Mouse (Mus musculus): Measurements from ENCODE around the gene Abhd5. TPM values are rescaled to one million over a fixed set of nuclear protein-coding genes. Genes with fewer than 3 reads are reported as not detected.

Abhd5 gene
- polyA plus RNA-seq, 1 experiment, result 36.3 TPM

DNA sequence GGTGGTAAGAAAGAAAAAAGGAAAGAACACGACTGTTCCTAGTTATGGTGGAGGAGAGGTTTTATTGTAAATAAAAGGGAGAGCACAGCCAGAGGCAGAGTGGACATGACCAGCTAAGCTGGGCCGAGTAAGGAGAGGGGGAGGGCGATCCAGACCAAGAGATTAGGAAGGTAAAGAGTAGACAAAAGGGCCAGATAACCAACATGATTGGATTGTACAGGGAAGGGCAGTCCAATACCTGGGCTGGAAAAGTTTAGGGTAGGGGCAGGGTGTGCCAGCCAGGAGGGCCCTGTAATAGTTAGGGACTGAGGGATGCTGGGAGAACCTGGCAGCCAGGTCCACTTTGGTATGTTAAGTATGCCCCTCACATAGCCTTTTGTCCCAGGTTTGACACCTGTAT is 23.2 kb upstream of the Abhd5 start:
- 66% methylated on average over 3 of the region's 3 CpGs for WGBS
- no peak overlapping the region for H3K4me3 ChIP-seq (ENCODE audit: insufficient read depth, low read depth, low read length)
- H3K27ac ChIP-seq (ENCODE audit: insufficient read depth, low read depth, low read length), result no peak overlapping the region
- H3K36me3 ChIP-seq (ENCODE audit: control insufficient read depth, insufficient read depth, low read length), result no peaks in the 10 kb centered on the region
- no peak for TF ChIP-seq POLR2A (IDR thresholded peaks at IDR 0.05; ENCODE audit: low read depth, low read length)
- no peak for TF ChIP-seq CTCF (conservative IDR thresholded peaks at IDR 0.05; ENCODE audit: insufficient read depth, insufficient read length, low read depth, low read length)
- H3K27me3 ChIP-seq (replicated peaks; ENCODE audit: control insufficient read depth, insufficient read depth, low read length), result no peaks in the 10 kb centered on the region
- H3K4me1 ChIP-seq (ENCODE audit: control insufficient read depth, insufficient read depth, low read length), result no peaks in the 10 kb centered on the region
- DNase-seq, result no peak

DNA sequence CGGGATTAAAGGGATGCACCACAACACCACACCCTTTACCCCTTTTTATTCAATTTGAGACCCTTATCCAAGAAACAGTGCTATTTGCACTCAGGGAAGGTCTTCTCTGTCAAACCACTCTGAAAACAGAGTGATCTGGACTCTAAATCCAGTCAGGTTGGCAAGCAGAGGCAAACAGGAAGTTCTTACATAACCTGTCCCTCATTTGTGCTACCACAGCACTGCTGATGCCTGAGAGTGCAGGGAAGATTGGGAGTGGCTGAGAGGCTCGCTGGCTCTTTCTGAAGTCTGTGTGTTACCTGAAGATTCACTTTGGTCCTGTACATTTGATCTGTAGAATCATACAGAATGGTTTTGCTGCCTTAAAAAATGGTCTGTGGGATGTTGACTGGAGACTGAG is 14.7 kb upstream of the Abhd5 start:
- WGBS, result 56% methylated on average over 2 of the region's 2 CpGs
- H3K4me1 ChIP-seq (ENCODE audit: control insufficient read depth, insufficient read depth, low read length), result no peaks in the 10 kb centered on the region; the same call in 1 of the 2 replicates
- H3K27me3 ChIP-seq (replicated peaks; ENCODE audit: control insufficient read depth, insufficient read depth, low read length), result no peaks in the 10 kb centered on the region
- no peak overlapping the region for H3K4me3 ChIP-seq (ENCODE audit: insufficient read depth, low read depth, low read length)
- peak; percentile 77 for DNase-seq
- peak overlapping the region; percentile 41; the same call in 1 of the 2 replicates for H3K27ac ChIP-seq (ENCODE audit: insufficient read depth, low read depth, low read length)
- no peaks in the 10 kb centered on the region for H3K36me3 ChIP-seq (ENCODE audit: control insufficient read depth, insufficient read depth, low read length)
- no peak for TF ChIP-seq POLR2A (IDR thresholded peaks at IDR 0.05; ENCODE audit: low read depth, low read length)
- no peak for TF ChIP-seq CTCF (conservative IDR thresholded peaks at IDR 0.05; ENCODE audit: insufficient read depth, insufficient read length, low read depth, low read length)

GRCm38 (mm10) chr9:122337510-122337931 is 13.9 kb upstream of the Abhd5 start:
- WGBS, result 29% methylated on average over 8 of the region's 8 CpGs
- Histone ChIP-seq H3K4me1 (ENCODE audit: control insufficient read depth, insufficient read depth, low read length) (no peaks in the 10 kb centered on the region; the same call in 1 of the 2 replicates), H3K27ac (ENCODE audit: insufficient read depth, low read depth, low read length) (no peak overlapping the region), H3K4me3 (ENCODE audit: insufficient read depth, low read depth, low read length) (no peak overlapping the region), H3K36me3 (ENCODE audit: control insufficient read depth, insufficient read depth, low read length) (no peaks in the 10 kb centered on the region), H3K27me3 (replicated peaks; ENCODE audit: control insufficient read depth, insufficient read depth, low read length) (no peaks in the 10 kb centered on the region)
- DNase-seq, result peak; percentile 89
- TF ChIP-seq POLR2A (IDR thresholded peaks at IDR 0.05; ENCODE audit: low read depth, low read length) (no peak), CTCF (conservative IDR thresholded peaks at IDR 0.05; ENCODE audit: insufficient read depth, insufficient read length, low read depth, low read length) (no peak)

GRCm38 (mm10) chr9:122339972-122340371 is 11.4 kb upstream of the Abhd5 start:
- DNase-seq, result no peak
- WGBS, result 51% methylated on average over 5 of the region's 5 CpGs
- no peaks in the 10 kb centered on the region for H3K36me3 ChIP-seq (ENCODE audit: control insufficient read depth, insufficient read depth, low read length)
- no peak for TF ChIP-seq POLR2A (IDR thresholded peaks at IDR 0.05; ENCODE audit: low read depth, low read length)
- no peak for TF ChIP-seq CTCF (conservative IDR thresholded peaks at IDR 0.05; ENCODE audit: insufficient read depth, insufficient read length, low read depth, low read length)
- no peaks in the 10 kb centered on the region for H3K27me3 ChIP-seq (replicated peaks; ENCODE audit: control insufficient read depth, insufficient read depth, low read length)
- H3K4me3 ChIP-seq (ENCODE audit: insufficient read depth, low read depth, low read length), result no peak overlapping the region
- H3K27ac ChIP-seq (ENCODE audit: insufficient read depth, low read depth, low read length), result no peak overlapping the region
- H3K4me1 ChIP-seq (ENCODE audit: control insufficient read depth, insufficient read depth, low read length), result no peaks in the 10 kb centered on the region; the same call in 1 of the 2 replicates

- Histone ChIP-seq H3K4me1 (ENCODE audit: control insufficient read depth, insufficient read depth, low read length) (no peaks in the 10 kb centered on the region), H3K27ac (ENCODE audit: insufficient read depth, low read depth, low read length) (no peak overlapping the region), H3K36me3 (ENCODE audit: control insufficient read depth, insufficient read depth, low read length) (no peaks in the 10 kb centered on the region), H3K4me3 (ENCODE audit: insufficient read depth, low read depth, low read length) (no peak overlapping the region), H3K27me3 (replicated peaks; ENCODE audit: control insufficient read depth, insufficient read depth, low read length) (no peaks in the 10 kb centered on the region)
- 91% methylated on average over 7 of the region's 7 CpGs for WGBS
- DNase-seq, result no peak
- TF ChIP-seq CTCF (conservative IDR thresholded peaks at IDR 0.05; ENCODE audit: insufficient read depth, insufficient read length, low read depth, low read length), result no peak
- TF ChIP-seq POLR2A (IDR thresholded peaks at IDR 0.05; ENCODE audit: low read depth, low read length), result no peak
These were observed 8.0 kb upstream of the Abhd5 start for GRCm38 (mm10) chr9:122343399-122343798.

GRCm38 (mm10) chr9:122344560-122344959 is 6.8 kb upstream of the Abhd5 start:
- H3K36me3 ChIP-seq (ENCODE audit: control insufficient read depth, insufficient read depth, low read length), result no peaks in the 10 kb centered on the region
- H3K4me3 ChIP-seq (ENCODE audit: insufficient read depth, low read depth, low read length), result no peak overlapping the region
- H3K4me1 ChIP-seq (ENCODE audit: control insufficient read depth, insufficient read depth, low read length), result no peaks in the 10 kb centered on the region
- TF ChIP-seq CTCF (conservative IDR thresholded peaks at IDR 0.05; ENCODE audit: insufficient read depth, insufficient read length, low read depth, low read length) (no peak), POLR2A (IDR thresholded peaks at IDR 0.05; ENCODE audit: low read depth, low read length) (no peak)
- H3K27ac ChIP-seq (ENCODE audit: insufficient read depth, low read depth, low read length), result no peak overlapping the region
- 85% methylated on average over 8 of the region's 8 CpGs for WGBS
- no peak for DNase-seq
- no peaks in the 10 kb centered on the region for H3K27me3 ChIP-seq (replicated peaks; ENCODE audit: control insufficient read depth, insufficient read depth, low read length)

DNA sequence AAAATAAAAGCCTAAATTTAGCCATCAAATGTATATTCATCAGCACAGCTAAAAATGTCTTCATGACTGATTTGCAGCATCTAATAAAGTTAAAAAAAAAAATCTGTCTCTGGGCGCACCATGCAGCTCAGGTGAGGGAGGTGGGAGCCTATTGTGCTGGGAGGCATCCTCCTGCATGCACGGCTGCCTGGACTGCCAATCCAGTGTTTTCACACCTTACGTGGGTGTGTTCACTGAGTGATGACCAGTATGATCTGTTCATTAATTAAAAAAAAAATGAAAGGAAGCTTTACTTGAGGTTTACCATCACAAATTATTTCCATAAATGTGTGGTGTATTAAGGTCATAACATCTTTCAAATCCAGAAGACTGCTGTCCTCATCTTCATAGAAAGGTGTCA is 6.1 kb upstream of the Abhd5 start:
- Histone ChIP-seq H3K27me3 (replicated peaks; ENCODE audit: control insufficient read depth, insufficient read depth, low read length) (no peaks in the 10 kb centered on the region), H3K4me3 (ENCODE audit: insufficient read depth, low read depth, low read length) (no peak overlapping the region), H3K36me3 (ENCODE audit: control insufficient read depth, insufficient read depth, low read length) (no peaks in the 10 kb centered on the region), H3K4me1 (ENCODE audit: control insufficient read depth, insufficient read depth, low read length) (no peaks in the 10 kb centered on the region), H3K27ac (ENCODE audit: insufficient read depth, low read depth, low read length) (no peak overlapping the region)
- TF ChIP-seq CTCF (conservative IDR thresholded peaks at IDR 0.05; ENCODE audit: insufficient read depth, insufficient read length, low read depth, low read length) (no peak), POLR2A (IDR thresholded peaks at IDR 0.05; ENCODE audit: low read depth, low read length) (no peak)
- WGBS, result 88% methylated on average over 3 of the region's 3 CpGs
- DNase-seq, result no peak

All from kidney, adult 2 months (tissue).